Mouse (Mus musculus): ENCODE measurements at regions not wholly inside any gene's neighbourhood (a gene's known extent, or its start where the extent isn't known, plus 50 kb on each side); places are given as distances from the start of the nearest gene placed in this dataset.
A peak's percentile ranks its signal among the peaks of the same experiment; 100 is the strongest.

GRCm38 (mm10) chr4:106205200-106205599 is 110.8 kb upstream of the Usp24 start:
- H3K27ac ChIP-seq (replicated peaks), result no peak overlapping the region
- no peaks in the 10 kb centered on the region for H3K36me3 ChIP-seq
- no peaks in the 10 kb centered on the region for H3K27me3 ChIP-seq
- ATAC-seq (ENCODE audit: low FRiP score, low read depth), result no peak
- H3K9ac ChIP-seq, result no peak overlapping the region
- H3K9me3 ChIP-seq, result no peaks in the 10 kb centered on the region
- H3K4me3 ChIP-seq, result no peak overlapping the region
- 90% methylated on average over 2 of the region's 2 CpGs for WGBS
- peaks cover 3% of the 10 kb centered on the region for H3K4me1 ChIP-seq (replicated peaks)
- H3K4me2 ChIP-seq, result no peak overlapping the region

GRCm38 (mm10) chr4:106206023-106206422 is 110.0 kb upstream of the Usp24 start:
- Histone ChIP-seq H3K27ac (replicated peaks) (no peak overlapping the region), H3K4me3 (no peak overlapping the region), H3K36me3 (no peaks in the 10 kb centered on the region), H3K4me2 (no peak overlapping the region), H3K4me1 (replicated peaks) (no peaks in the 10 kb centered on the region), H3K9ac (no peak overlapping the region), H3K9me3 (no peaks in the 10 kb centered on the region), H3K27me3 (no peaks in the 10 kb centered on the region)
- WGBS, result 37% methylated on average over 2 of the region's 2 CpGs
- no peak for ATAC-seq (ENCODE audit: low FRiP score, low read depth)

DNA sequence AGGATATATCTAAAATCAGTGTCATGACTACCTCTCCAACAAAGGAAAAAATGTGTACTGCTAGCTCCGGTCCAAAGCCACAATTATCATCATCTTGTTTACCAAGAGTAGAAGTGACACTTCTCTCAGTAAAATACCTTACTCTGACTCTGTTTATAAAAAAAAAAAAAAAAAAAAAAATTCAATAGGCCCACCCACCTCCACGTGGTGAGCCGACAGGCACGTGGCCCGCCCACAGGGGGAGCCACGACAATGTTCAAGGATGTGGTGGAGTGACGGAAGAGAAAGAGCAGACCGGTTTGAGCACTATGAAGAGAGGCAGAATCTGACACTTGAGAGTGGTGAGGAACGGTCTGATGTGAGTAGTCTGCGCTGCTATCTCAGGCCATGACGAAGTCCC is 106.5 kb upstream of the Usp24 start:
- H3K4me1 ChIP-seq (replicated peaks), result no peaks in the 10 kb centered on the region
- H3K27ac ChIP-seq (replicated peaks), result no peak overlapping the region
- H3K9me3 ChIP-seq, result no peaks in the 10 kb centered on the region
- H3K4me2 ChIP-seq, result no peak overlapping the region
- no peak overlapping the region for H3K9ac ChIP-seq
- no peak for ATAC-seq (ENCODE audit: low FRiP score, low read depth)
- WGBS, result 85% methylated on average over 11 of the region's 11 CpGs
- no peaks in the 10 kb centered on the region for H3K27me3 ChIP-seq
- H3K4me3 ChIP-seq, result no peak overlapping the region
- H3K36me3 ChIP-seq, result no peaks in the 10 kb centered on the region

GRCm38 (mm10) chr4:106209975-106210374 is 106.0 kb upstream of the Usp24 start:
- no peak for ATAC-seq (ENCODE audit: low FRiP score, low read depth)
- H3K4me3 ChIP-seq, result no peak overlapping the region
- no peaks in the 10 kb centered on the region for H3K4me1 ChIP-seq (replicated peaks)
- no peaks in the 10 kb centered on the region for H3K36me3 ChIP-seq
- H3K9ac ChIP-seq, result no peak overlapping the region
- H3K27ac ChIP-seq (replicated peaks), result no peak overlapping the region
- no peaks in the 10 kb centered on the region for H3K9me3 ChIP-seq
- 100% methylated on average over 1 of the region's 1 CpGs for WGBS
- no peaks in the 10 kb centered on the region for H3K27me3 ChIP-seq
- no peak overlapping the region for H3K4me2 ChIP-seq

- Histone ChIP-seq H3K4me3 (no peak overlapping the region), H3K27ac (replicated peaks) (no peak overlapping the region), H3K27me3 (no peaks in the 10 kb centered on the region), H3K9me3 (no peaks in the 10 kb centered on the region), H3K4me1 (replicated peaks) (no peaks in the 10 kb centered on the region), H3K4me2 (no peak overlapping the region), H3K36me3 (no peaks in the 10 kb centered on the region), H3K9ac (no peak overlapping the region)
- no peak for ATAC-seq (ENCODE audit: low FRiP score, low read depth)
- WGBS, result 87% methylated on average over 5 of the region's 5 CpGs
These were observed 101.8 kb upstream of the Usp24 start for GRCm38 (mm10) chr4:106214170-106214569.

DNA sequence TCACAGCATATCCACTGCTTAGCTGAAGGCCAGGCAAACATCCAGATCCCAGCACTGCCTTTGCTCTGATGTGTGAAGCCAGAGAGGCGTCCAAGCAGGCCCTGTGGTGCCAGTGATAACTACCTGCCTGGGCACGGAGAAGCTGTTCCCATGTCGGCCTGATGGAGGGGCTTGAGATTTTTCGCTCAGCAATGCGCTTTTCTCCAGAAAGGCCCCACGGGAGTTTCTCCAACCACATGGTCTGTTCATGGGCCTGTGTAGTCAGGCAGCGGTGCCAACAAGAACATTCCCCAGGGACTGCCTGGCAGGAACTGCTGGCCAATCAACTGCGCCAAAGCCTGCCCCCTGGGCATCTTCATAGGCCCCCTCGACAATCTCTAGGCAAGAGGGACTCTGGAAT is 95.4 kb upstream of the Usp24 start:
- H3K27ac ChIP-seq (replicated peaks), result no peak overlapping the region
- H3K9ac ChIP-seq, result no peak overlapping the region
- H3K9me3 ChIP-seq, result no peaks in the 10 kb centered on the region
- H3K4me3 ChIP-seq, result no peak overlapping the region
- no peaks in the 10 kb centered on the region for H3K27me3 ChIP-seq
- no peaks in the 10 kb centered on the region for H3K36me3 ChIP-seq
- ATAC-seq (ENCODE audit: low FRiP score, low read depth), result no peak
- 0 out of 2 replicates have a peak, but pooled peaks cover 6% of the 10 kb centered on the region for H3K4me1 ChIP-seq (replicated peaks)
- WGBS, result 63% methylated on average over 9 of the region's 9 CpGs
- no peak overlapping the region for H3K4me2 ChIP-seq

DNA sequence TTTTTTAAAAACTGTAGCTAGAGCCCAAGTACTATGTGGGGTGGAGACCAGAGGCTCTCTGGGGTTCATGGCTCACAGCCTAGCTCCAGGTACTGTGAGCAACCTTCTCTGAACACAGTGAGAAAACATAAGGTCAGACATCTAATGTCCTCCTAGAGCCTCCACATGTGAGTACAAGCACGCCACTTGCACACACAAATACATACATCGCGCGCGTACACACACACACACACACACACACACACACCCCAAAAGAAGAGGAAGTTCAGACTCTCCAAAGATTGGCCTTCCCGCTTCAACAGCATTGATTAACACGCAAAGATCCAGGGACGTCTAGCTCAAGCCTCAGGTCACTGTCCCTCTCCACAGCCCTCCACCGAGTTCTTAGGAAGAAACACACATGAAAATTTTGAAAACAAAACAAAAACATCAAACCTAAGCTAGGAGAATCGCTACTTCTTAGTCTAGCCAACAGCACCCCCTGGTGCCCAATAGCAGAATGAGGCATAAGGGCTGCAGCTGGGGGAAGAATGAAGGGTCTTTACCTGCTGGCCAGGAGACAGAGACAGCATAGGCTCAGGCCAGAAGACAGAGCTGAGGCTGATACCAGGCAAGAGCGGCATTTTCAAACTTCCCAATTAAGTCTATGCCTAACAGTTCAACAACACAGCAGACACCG is 90.7 kb upstream of the Usp24 start:
- no peak overlapping the region for H3K4me3 ChIP-seq
- H3K27me3 ChIP-seq, result no peaks in the 10 kb centered on the region
- no peak overlapping the region for H3K9ac ChIP-seq
- H3K4me1 ChIP-seq (replicated peaks), result 0 out of 2 replicates have a peak, but pooled peaks cover 6% of the 10 kb centered on the region
- WGBS, result 51% methylated on average over 12 of the region's 12 CpGs
- no peaks in the 10 kb centered on the region for H3K36me3 ChIP-seq
- ATAC-seq (ENCODE audit: low FRiP score, low read depth), result peak; percentile 49; the same call in 1 of the 2 replicates
- H3K9me3 ChIP-seq, result no peaks in the 10 kb centered on the region
- no peak overlapping the region for H3K27ac ChIP-seq (replicated peaks)
- H3K4me2 ChIP-seq, result no peak overlapping the region

DNA sequence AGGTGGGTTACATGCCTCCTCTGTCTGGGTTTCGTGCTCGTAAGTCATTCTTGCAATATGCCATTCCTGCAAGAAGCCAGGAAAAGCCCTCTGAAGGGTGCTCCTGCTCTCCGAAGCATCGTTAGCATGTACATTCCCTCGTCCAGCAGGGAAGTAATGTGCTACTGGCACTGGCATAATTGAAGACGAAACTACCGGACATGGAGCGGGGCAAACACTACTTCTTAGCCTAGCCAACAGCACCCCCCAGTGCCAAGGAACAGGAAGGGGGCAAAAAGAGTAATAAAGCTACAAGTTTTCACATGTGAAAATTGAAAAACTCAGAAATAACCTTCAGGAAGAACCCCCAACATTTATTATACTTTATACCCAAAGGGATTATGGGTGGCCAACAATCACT is 88.6 kb upstream of the Usp24 start:
- 70% methylated on average over 8 of the region's 8 CpGs for WGBS
- H3K4me2 ChIP-seq, result no peak overlapping the region
- H3K9me3 ChIP-seq, result no peaks in the 10 kb centered on the region
- no peaks in the 10 kb centered on the region for H3K27me3 ChIP-seq
- no peak overlapping the region for H3K9ac ChIP-seq
- no peak overlapping the region for H3K27ac ChIP-seq (replicated peaks)
- ATAC-seq (ENCODE audit: low FRiP score, low read depth), result no peak
- H3K36me3 ChIP-seq, result no peaks in the 10 kb centered on the region
- 0 out of 2 replicates have a peak, but pooled peaks cover 2% of the 10 kb centered on the region for H3K4me1 ChIP-seq (replicated peaks)
- H3K4me3 ChIP-seq, result no peak overlapping the region

- 0 out of 2 replicates have a peak, but pooled peaks cover 2% of the 10 kb centered on the region for H3K4me1 ChIP-seq (replicated peaks)
- WGBS, result 38% methylated on average over 9 of the region's 9 CpGs
- no peak overlapping the region for H3K9ac ChIP-seq
- H3K27me3 ChIP-seq, result no peaks in the 10 kb centered on the region
- no peaks in the 10 kb centered on the region for H3K36me3 ChIP-seq
- no peak overlapping the region for H3K4me3 ChIP-seq
- ATAC-seq (ENCODE audit: low FRiP score, low read depth), result peak; percentile 68; the same call in 1 of the 2 replicates
- H3K9me3 ChIP-seq, result no peaks in the 10 kb centered on the region
- H3K4me2 ChIP-seq, result no peak overlapping the region
- H3K27ac ChIP-seq (replicated peaks), result no peak overlapping the region
These were observed 87.5 kb upstream of the Usp24 start for GRCm38 (mm10) chr4:106228534-106228933.

DNA sequence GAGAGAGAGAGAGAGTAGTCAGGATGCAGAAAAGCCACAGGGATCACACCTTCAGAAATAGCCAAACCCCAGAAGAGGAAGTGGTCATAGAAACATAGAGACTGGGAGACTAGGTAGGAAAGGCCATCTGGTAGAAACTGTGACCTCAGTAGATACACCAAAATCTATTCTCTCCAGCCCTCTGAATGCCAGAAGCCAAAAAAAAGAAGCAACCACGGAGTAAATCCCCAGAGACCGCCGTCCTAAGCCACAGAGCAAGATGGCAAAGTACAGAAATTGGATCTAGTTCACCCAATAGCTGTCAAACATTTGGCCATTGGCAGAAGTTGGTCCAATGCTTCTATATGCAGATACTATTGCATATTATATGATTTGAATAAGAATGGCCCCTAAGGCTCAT is 86.5 kb upstream of the Usp24 start:
- Histone ChIP-seq H3K9me3 (no peaks in the 10 kb centered on the region), H3K27ac (replicated peaks) (no peak overlapping the region), H3K9ac (no peak overlapping the region), H3K4me1 (replicated peaks) (0 out of 2 replicates have a peak, but pooled peaks cover 2% of the 10 kb centered on the region), H3K36me3 (no peaks in the 10 kb centered on the region), H3K4me2 (no peak overlapping the region), H3K4me3 (no peak overlapping the region), H3K27me3 (no peaks in the 10 kb centered on the region)
- ATAC-seq (ENCODE audit: low FRiP score, low read depth), result no peak
- 72% methylated on average over 3 of the region's 3 CpGs for WGBS

GRCm38 (mm10) chr4:106232499-106232970 is 83.5 kb upstream of the Usp24 start:
- H3K27me3 ChIP-seq, result no peaks in the 10 kb centered on the region
- H3K27ac ChIP-seq (replicated peaks), result peak overlapping the region; percentile 75
- no peak overlapping the region for H3K4me2 ChIP-seq
- H3K4me1 ChIP-seq (replicated peaks), result no peaks in the 10 kb centered on the region
- no peaks in the 10 kb centered on the region for H3K36me3 ChIP-seq
- WGBS, result 50% methylated on average over 9 of the region's 9 CpGs
- no peaks in the 10 kb centered on the region for H3K9me3 ChIP-seq
- no peak overlapping the region for H3K4me3 ChIP-seq
- no peak overlapping the region for H3K9ac ChIP-seq
- ATAC-seq (ENCODE audit: low FRiP score, low read depth), result peak; percentile 88

DNA sequence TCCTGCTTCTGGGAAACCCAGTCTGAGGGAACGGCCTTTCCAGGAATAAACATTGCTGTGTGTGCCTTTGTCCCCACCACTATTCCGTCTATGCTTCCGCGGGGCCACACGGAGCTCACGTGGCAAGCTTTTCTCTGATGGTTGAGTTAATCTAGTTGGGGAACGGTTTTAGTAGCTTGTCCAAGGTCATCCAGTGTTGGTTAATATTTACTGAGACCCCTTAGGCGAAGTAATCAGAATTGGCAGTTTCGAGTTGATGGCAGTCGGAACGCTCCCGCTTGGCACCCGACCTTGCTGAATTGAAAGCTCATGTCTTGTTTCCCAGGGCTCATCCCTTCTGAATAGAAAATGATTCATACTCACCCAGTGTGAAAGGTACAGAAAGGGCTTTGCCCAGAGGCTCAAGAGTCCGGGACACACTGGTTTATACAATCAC is 71.6 kb upstream of the Usp24 start:
- Histone ChIP-seq H3K4me1 (replicated peaks) (no peaks in the 10 kb centered on the region), H3K4me2 (no peak overlapping the region), H3K9ac (no peak overlapping the region), H3K27ac (replicated peaks) (no peak overlapping the region), H3K36me3 (no peaks in the 10 kb centered on the region), H3K27me3 (no peaks in the 10 kb centered on the region), H3K4me3 (no peak overlapping the region), H3K9me3 (no peaks in the 10 kb centered on the region)
- 86% methylated on average over 14 of the region's 14 CpGs for WGBS
- no peak for ATAC-seq (ENCODE audit: low FRiP score, low read depth)
